Mouse (Mus musculus) heart, embryonic 14.5 days (tissue): ENCODE measurements around the gene Hist2h2aa1. TPM values are rescaled to one million over a fixed set of nuclear protein-coding genes. Genes with fewer than 3 reads are reported as not detected.
"Not testable (repeated sequence)": the region's sequence is repeated elsewhere in the genome, so short reads cannot be mapped to it uniquely, and the experiment has no call there.

ENCODE experiments used
- ATAC-seq: fragments of 200-750 bp; cut with Nextera tagmentation; 2 replicates; pipeline ENCODE4 v1.8.0; 2017; ENCODE audit warnings: low read depth, moderate TSS enrichment; ENCODE audit not compliant: insufficient number of reproducible peaks, insufficient read depth, low FRiP score
- H3K27ac ChIP-seq, 2 experiments: fragments of 200-500 bp in 1 of 2; fragments of 300-500 bp in 1 of 2; sonication (generic) in 1 of 2; replicated peaks in 1 of 2; 2 replicates each; pipeline ENCODE4 v1.5.1; 2012 to 2014; ENCODE audit warnings: low read depth in 2 of 2, low read length in 2 of 2, control low read depth in 1 of 2, mild to moderate bottlenecking in 1 of 2, mixed read lengths in 1 of 2; ENCODE audit not compliant: control insufficient read depth in 1 of 2, insufficient read depth in 1 of 2
- H3K27me3 ChIP-seq: fragments of 300-500 bp; sonication (generic); 2 replicates; pipeline ENCODE4 v1.6.1; 2014; ENCODE audit warnings: mild to moderate bottlenecking, low read length, control low read depth; ENCODE audit not compliant: control insufficient read depth, insufficient read depth
- H3K36me3 ChIP-seq: fragments of 300-500 bp; sonication (generic); 2 replicates; pipeline ENCODE4 v1.6.1; 2014; ENCODE audit warnings: mild to moderate bottlenecking, control low read depth, low read length, mixed read lengths; ENCODE audit not compliant: control insufficient read depth, insufficient read depth
- H3K4me1 ChIP-seq, 2 experiments: fragments of 200-500 bp in 1 of 2; fragments of 300-500 bp in 1 of 2; sonication (generic) in 1 of 2; 2 replicates each; pipeline ENCODE4 v1.6.1; 2012 to 2014; ENCODE audit warnings: low read length in 2 of 2, control low read depth in 1 of 2, mixed read lengths in 1 of 2; ENCODE audit not compliant: control insufficient read depth in 2 of 2, insufficient read depth in 2 of 2
- H3K4me2 ChIP-seq: fragments of 300-500 bp; sonication (generic); 2 replicates; pipeline ENCODE4 v1.6.1; 2014; ENCODE audit warnings: mild to moderate bottlenecking, low read length
- H3K4me3 ChIP-seq, 2 experiments: fragments of 200-500 bp in 1 of 2; fragments of 300-500 bp in 1 of 2; sonication (generic) in 1 of 2; 2 replicates each; pipeline ENCODE4 v1.5.1; 2012 to 2014; ENCODE audit warnings: low read length in 2 of 2, mild to moderate bottlenecking in 2 of 2, control low read depth in 1 of 2, low read depth in 1 of 2, moderate library complexity in 1 of 2; ENCODE audit not compliant: control insufficient read depth in 1 of 2, insufficient read depth in 1 of 2
- H3K9ac ChIP-seq: fragments of 300-500 bp; sonication (generic); 2 replicates; pipeline ENCODE4 v1.6.1; 2014; ENCODE audit warnings: mild to moderate bottlenecking, low read length
- H3K9me3 ChIP-seq: fragments of 300-500 bp; sonication (generic); 2 replicates; pipeline ENCODE4 v1.6.1; 2016; ENCODE audit warnings: low read length, control low read depth; ENCODE audit not compliant: control insufficient read depth
- WGBS: fragments of 180-500 bp; shearing (Covaris S2); extraction: QIAGEN DNeasy Blood & Tissue Kit; methylation state at CpG from one replicate; pipeline ENCODE4 v1.1.7; 2014; 5-methylcytosine and 5-hydroxymethylcytosine counted together
- polyA plus RNA-seq: library from polyadenylated mRNA; unstranded; fragments of >200 nt; fragmentation: Nextera tagmentation; extraction: Ambion mirVana; gene quantifications from 2 replicates; pipeline ENCODE4 v1.2.1, GENCODE M21; 2014

The Hist2h2aa1 gene
- polyA plus RNA-seq, 1 experiment from 2014 or later, result 26.3 TPM

GRCm38 (mm10) chr3:96199731-96200130, 45.6 kb upstream of the Hist2h2aa1 start:
- Histone ChIP-seq H3K27me3 (no peaks in the 10 kb centered on the region), H3K9ac (no peak overlapping the region), H3K4me3 (no peak overlapping the region), H3K4me1 (peaks cover 7 to 11% of the 10 kb centered on the region in 2 experiments), H3K36me3 (peaks cover under 1% of the 10 kb centered on the region; the same call in 1 of the 2 replicates), H3K4me2 (no peak overlapping the region), H3K27ac (no peak overlapping the region), H3K9me3 (no peaks in the 10 kb centered on the region)
- ATAC-seq, result no peak
- WGBS, result 22% methylated on average over 2 of the region's 2 CpGs

- no peak for ATAC-seq
- H3K27ac ChIP-seq, result no peak overlapping the region
- H3K4me2 ChIP-seq, result no peak overlapping the region
- WGBS, result 81% methylated on average over 3 of the region's 3 CpGs
- no peak overlapping the region for H3K4me3 ChIP-seq
- no peak overlapping the region for H3K9ac ChIP-seq
- no peaks in the 10 kb centered on the region for H3K9me3 ChIP-seq
- peaks cover 0 to 3% of the 10 kb centered on the region in 2 experiments; a peak in 1 of 4 replicates for H3K4me1 ChIP-seq
- H3K36me3 ChIP-seq, result no peaks in the 10 kb centered on the region
- no peaks in the 10 kb centered on the region for H3K27me3 ChIP-seq
These were observed 37.5 kb upstream of the Hist2h2aa1 start for GRCm38 (mm10) chr3:96207819-96208218.

DNA sequence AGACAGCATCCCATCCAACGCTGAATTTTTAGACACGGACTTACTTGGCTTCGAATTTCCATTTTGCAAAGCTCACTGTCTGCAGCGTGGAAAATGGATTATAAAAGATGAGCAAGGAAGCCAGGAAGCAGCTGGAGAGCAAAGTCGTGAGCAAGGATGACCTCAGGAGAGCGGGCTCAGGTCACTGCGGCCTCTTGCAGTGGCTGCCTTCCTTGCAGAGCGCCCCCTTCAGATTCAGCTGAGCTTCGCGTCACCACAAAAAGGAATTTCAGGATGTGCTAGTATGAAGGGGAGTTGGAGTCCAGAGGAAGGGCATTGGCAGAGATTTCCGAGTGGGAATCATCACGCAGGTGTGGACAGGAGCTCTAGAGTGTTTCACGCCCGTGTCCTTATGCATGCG, 36.1 kb upstream of the Hist2h2aa1 start:
- ATAC-seq, result no peak
- WGBS, result 23% methylated on average over 15 of the region's 15 CpGs
- no peak overlapping the region for H3K4me2 ChIP-seq
- no peaks in the 10 kb centered on the region for H3K9me3 ChIP-seq
- H3K36me3 ChIP-seq, result no peaks in the 10 kb centered on the region
- H3K4me3 ChIP-seq, result no peak overlapping the region
- peak overlapping the region; percentile 25; the same call in 1 of the 2 replicates for H3K9ac ChIP-seq
- H3K27me3 ChIP-seq, result 0 out of 2 replicates have a peak, but pooled peaks cover 4% of the 10 kb centered on the region
- H3K27ac ChIP-seq, result no peak overlapping the region
- H3K4me1 ChIP-seq, result peaks cover 0 to 3% of the 10 kb centered on the region in 2 experiments; a peak in 1 of 4 replicates

DNA sequence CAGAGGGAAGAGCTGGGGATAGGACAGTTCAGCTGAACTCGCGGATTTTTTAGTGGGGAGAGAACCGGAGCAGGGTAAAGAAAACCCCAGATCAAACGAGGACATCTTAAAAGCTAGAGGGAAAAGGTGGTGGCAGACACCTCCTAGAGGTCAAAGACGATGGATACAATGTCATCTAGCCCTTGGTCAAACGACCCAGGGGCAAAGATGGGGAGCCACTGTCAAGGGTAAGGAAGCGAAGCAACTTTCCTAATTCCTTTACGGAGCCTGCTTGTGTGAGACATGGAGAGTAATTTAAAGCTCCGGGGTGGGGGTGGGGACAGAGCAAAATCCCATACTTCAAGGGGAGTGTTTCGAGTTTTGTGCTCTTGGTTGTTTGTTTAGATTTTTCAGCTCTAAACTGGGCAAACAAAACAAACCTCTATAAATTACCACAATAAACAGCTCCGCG, 26.1 kb upstream of the Hist2h2aa1 start:
- ATAC-seq, result no peak
- H3K9me3 ChIP-seq, result no peaks in the 10 kb centered on the region
- H3K9ac ChIP-seq, result peak overlapping the region; percentile 93
- no peaks in the 10 kb centered on the region for H3K36me3 ChIP-seq
- H3K4me3 ChIP-seq, result peak overlapping the region; percentile 60 to 72
- H3K4me2 ChIP-seq, result peak overlapping the region; percentile 76
- peak overlapping the region; percentile 95 to 100 for H3K27ac ChIP-seq
- peaks cover 9 to 27% of the 10 kb centered on the region in 2 experiments for H3K4me1 ChIP-seq
- WGBS, result 2% methylated on average over 12 of the region's 12 CpGs
- H3K27me3 ChIP-seq, result no peaks in the 10 kb centered on the region

- peak within 1 kb of the TSS; percentile 95 to 100 for H3K27ac ChIP-seq
- H3K9me3 ChIP-seq, result no peaks in the 10 kb centered on the region
- H3K36me3 ChIP-seq, result no peaks in the 10 kb centered on the region
- peak within 1 kb of the TSS; percentile 76 for H3K4me2 ChIP-seq
- ATAC-seq, result peak; percentile 67
- no peaks in the 10 kb centered on the region for H3K27me3 ChIP-seq
- peak within 1 kb of the TSS; percentile 60 to 72 for H3K4me3 ChIP-seq
- peak within 1 kb of the TSS; percentile 93 for H3K9ac ChIP-seq
- H3K4me1 ChIP-seq, result peaks cover 9 to 27% of the 10 kb centered on the region in 2 experiments
- under 1% methylated on average over 37 of the region's 37 CpGs for WGBS
These were observed 25.6 kb upstream of the Hist2h2aa1 start, which contains the start of the genes Bola1 and Hist2h2ab for GRCm38 (mm10) chr3:96219661-96220130. Gene Bola1 (minus strand): TSS chr3:96219709. Gene Hist2h2ab (plus strand): TSS chr3:96219865.

GRCm38 (mm10) chr3:96220131-96220764, 25.0 kb upstream of the Hist2h2aa1 start:
- not testable (repeated sequence) for H3K27me3 ChIP-seq, H3K36me3 ChIP-seq, ATAC-seq, H3K9me3 ChIP-seq
- H3K4me3 ChIP-seq, result peak overlapping the region; percentile 60 to 72
- WGBS, result under 1% methylated on average over 33 of the region's 47 CpGs
- H3K9ac ChIP-seq, result peak overlapping the region; percentile 93
- peak overlapping the region; percentile 95 to 100 for H3K27ac ChIP-seq
- peak overlapping the region; percentile 76 for H3K4me2 ChIP-seq
- peaks cover 9 to 27% of the 10 kb centered on the region in 2 experiments for H3K4me1 ChIP-seq

DNA sequence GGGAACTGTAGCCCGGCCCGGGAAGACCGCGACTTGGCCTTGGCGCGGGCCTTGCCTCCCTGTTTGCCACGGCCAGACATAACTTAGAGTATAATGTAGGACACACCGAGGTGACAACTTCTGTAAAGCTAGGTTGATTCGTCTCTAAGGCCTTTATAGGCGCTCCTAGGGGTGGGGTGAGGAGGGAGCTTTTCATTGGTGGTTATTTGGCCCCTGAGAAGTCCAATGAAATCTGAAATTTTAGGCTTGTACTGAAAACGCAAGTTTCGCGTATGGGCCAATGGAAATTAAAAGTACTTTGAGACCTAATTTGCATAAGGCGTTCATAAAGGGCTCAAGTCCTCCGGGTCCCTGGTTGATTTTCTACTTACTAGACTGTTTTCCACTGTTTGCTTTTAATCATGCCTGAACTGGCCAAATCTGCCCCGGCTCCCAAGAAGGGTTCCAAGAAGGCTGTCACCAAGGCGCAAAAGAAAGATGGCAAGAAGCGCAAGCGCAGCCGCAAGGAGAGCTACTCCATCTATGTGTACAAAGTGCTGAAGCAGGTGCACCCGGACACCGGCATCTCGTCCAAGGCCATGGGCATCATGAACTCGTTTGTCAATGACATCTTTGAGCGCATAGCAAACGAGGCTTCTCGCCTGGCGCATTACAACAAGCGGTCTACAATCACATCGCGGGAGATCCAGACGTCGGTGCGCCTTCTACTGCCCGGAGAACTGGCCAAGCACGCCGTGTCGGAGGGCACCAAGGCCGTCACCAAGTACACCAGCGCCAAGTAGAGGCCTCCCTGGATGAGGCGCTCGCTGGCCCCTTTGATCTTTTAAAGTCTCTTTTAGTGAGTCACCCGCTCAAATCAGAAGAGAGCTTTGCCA, 24.3 kb upstream of the Hist2h2aa1 start, which contains the start of the genes Hist2h2ac and Hist2h2be:
Hist2h2ac (minus strand) TSS at position 116 of the 875 bp plus-strand sequence.
Hist2h2be (plus strand) TSS at position 355 of the 875 bp plus-strand sequence.
- peak within 1 kb of the TSS; percentile 60 to 72 for H3K4me3 ChIP-seq
- peak; percentile 86 for ATAC-seq
- whole genome bisulfite sequencing, result 1% methylated on average over 43 of the region's 43 CpGs
- H3K27ac ChIP-seq, result peak within 1 kb of the TSS; percentile 95 to 100
- H3K36me3 ChIP-seq, result no peaks in the 10 kb centered on the region
- peak within 1 kb of the TSS; percentile 93 for H3K9ac ChIP-seq
- no peaks in the 10 kb centered on the region for H3K9me3 ChIP-seq
- peak within 1 kb of the TSS; percentile 76 for H3K4me2 ChIP-seq
- H3K27me3 ChIP-seq, result no peaks in the 10 kb centered on the region
- H3K4me1 ChIP-seq, result peaks cover 9 to 30% of the 10 kb centered on the region in 2 experiments
